Mouse (Mus musculus) adrenal gland, adult 18-20 months (tissue): ENCODE measurements around the gene Irgc1. TPM values are rescaled to one million over a fixed set of nuclear protein-coding genes. Genes with fewer than 3 reads are reported as not detected.

Source experiments
- DNase-seq, 2 experiments: peaks; one replicate each; pipeline ENCODE4 v3.0.0; 2021 to 2022; ENCODE audit warnings: low spot score in 2 of 2
- total RNA-seq, 2 experiments: library from RNA; stranded (reverse); gene quantifications; 1 replicate in 1 of 2; 2 replicates in 1 of 2; pipeline ENCODE4 v1.2.3; 2021

Gene Irgc1
- total RNA-seq, 2 experiments from 2014 or later, result not detected

- DNase-seq, result no peak
Measured at GRCm38 (mm10) chr7:24439191-24439590, 12.9 kb downstream of the Irgc1 start.

- DNase-seq, result no peak
Measured at GRCm38 (mm10) chr7:24437981-24438380, 14.1 kb downstream of the Irgc1 start.

GRCm38 (mm10) chr7:24435305-24435704 lies 16.8 kb downstream of the Irgc1 start:
- no peak for DNase-seq

DNA sequence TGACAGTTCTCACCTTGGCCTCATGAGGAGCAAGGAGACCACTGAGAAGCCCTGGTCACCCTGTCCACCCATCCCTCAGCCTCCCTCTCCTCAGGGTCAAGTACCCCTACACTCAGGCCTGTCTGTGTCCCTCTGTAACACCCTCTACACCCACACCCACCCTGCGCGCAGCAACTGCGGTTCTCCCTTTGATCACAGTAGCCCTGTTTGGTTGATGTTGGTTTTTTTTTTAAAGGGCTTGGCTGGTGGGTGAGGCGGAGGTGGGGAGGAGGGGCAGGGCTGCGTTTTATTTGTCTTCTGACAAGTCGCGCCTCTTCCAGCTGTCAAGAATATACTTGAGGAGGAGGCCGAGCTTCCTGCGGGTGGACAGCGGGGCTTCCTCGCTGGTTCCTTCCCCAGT lies 20.4 kb downstream of the Irgc1 start:
- no peak for DNase-seq

- no peak for DNase-seq
Measured at GRCm38 (mm10) chr7:24430551-24431345, 21.3 kb downstream of the Irgc1 start.

- no peak for DNase-seq
Measured at GRCm38 (mm10) chr7:24429413-24430112, 22.5 kb downstream of the Irgc1 start.

DNA sequence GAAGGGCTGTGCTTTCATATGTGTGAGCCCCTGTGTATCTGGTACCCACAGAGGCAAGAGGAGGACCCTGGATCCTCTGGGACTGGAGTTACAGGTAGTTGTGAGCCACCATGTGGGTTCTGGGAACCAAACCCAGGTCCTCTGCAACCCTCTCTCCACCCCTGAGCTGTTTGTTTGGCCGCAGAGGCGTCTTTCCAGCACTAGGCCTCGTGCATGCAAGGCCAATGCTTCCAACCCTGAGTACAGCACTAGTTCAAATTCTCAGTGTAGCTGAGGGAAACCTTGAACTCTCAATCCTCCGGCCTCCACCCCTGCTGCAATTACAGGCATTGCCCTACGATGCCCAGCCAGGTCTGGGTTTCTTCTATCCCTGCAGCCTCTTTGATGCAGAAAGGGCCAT lies 23.4 kb downstream of the Irgc1 start:
- DNase-seq, result no peak

DNA sequence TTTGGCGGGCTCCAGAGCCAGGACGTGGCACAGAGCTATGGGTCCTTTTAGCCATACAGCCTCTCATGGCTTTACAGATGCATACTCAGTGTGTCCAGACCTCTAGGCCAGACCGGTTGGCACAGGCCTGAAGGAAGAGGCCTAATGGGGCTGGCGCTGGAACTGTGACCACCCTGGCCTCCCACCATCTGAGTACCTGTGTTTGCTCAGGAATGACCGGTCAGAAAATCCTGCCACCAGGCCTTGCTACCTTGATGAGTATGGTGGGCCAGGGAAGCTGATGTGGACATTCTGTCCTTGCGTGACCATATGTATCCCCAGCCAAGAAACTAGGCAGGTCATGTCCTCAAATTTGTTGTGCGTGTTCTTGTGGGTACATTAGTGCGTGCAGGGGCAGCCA lies 24.9 kb downstream of the Irgc1 start:
- no peak for DNase-seq

DNA sequence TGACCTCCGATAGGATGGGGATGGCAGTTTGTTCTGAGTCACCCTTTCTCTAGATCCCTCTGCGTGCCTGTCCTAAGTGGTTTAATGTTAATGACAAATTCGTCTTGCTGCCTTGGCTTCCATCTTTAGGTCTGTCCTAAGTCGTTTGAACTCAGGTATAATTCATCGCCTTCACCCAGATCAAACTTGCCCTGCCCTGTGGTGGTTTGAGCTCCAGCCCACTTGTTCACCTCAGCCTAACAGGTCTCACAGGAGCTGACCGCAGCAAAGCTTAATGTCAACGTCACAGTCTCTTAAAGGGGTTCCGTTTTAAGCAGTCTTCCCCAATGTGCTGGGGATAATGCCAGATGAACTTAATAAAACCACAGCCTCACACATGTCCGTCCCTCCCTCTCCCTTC lies 26.2 kb downstream of the Irgc1 start:
- DNase-seq, result no peak

- no peak for DNase-seq
Measured at GRCm38 (mm10) chr7:24423956-24424732, 28.0 kb downstream of the Irgc1 start.

- DNase-seq, result no peak
Measured at GRCm38 (mm10) chr7:24423107-24423763, 28.9 kb downstream of the Irgc1 start.

DNA sequence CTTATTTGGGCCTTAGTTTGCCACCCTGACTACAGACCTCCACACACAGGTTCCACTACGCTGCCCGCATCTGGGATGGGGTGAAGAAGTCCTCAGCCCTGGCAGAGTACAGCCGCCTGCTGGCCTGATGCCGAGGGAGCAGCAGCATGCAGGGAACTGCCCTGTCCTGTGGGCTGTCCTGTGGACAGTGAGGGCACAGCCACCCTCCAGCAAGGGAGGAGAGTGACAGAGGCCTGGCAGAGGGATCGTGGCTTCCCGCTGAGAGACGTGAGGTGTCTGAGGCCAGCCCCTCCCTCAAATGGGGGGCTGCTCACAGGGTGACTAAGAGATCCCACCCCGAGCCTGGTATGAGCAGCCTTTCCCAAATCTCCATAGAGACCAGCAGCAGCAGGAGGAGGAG lies 29.8 kb downstream of the Irgc1 start:
- no peak for DNase-seq

DNA sequence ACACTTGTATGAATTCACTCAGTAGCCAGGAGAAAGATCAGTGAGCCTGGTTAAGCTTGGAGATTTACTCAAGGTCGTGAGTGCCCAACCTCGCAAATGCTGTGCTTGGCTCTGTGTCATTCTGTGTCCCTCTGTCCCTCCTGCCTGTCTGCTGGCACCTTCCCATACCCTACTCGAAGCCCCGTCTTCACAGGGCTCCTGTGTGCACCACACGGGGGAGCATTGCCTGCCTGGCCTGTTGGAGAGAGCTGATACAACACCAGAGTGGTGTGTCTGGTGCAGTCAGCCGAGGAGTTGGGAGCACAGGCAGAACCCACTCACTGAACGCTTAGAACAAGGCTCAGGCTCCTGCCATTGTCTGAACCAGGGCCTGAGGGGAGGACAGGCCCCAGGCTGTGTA lies 30.4 kb downstream of the Irgc1 start:
- no peak for DNase-seq

DNA sequence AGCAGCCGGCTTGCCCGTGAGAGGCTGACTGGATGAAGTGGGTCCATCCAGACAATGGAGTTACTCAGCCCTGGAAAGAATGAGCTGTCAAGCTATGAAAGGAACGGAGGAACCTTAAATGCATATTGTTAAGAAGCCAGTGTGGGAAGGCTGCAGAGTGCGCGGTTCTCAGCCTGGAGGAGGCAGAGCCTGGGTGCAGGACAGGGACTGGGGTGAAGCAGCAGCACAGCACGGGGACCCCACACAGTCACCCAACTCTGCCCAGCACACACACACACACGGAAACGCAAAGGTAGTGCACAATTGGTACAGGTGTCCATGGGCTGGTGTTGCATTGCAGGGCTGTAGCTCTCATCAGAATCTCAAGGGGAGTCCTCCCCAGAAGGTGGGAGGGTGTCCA lies 32.5 kb downstream of the Irgc1 start:
- DNase-seq, result no peak

GRCm38 (mm10) chr7:24415261-24415660 lies 36.8 kb downstream of the Irgc1 start:
- no peak for DNase-seq

GRCm38 (mm10) chr7:24413630-24414029 lies 38.5 kb downstream of the Irgc1 start:
- DNase-seq, result no peak

DNA sequence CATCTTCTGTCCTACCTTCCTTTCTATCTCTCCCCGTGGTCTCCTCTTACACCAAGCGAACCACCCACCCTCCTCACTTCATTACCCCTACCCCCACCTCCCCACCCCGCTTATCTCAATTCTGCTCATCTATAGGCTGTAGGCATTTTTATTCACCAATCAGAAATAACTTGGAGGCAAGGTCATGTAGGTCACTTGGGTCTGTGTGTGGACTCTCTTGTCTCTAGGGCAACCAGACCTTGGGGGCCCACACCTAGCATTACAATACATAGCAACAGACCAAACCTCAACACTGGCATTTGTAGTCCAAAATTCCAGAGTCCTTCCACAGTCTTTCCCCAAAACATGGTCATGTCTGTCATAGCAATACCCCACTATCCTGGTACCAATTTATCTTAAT lies 41.3 kb downstream of the Irgc1 start:
- no peak for DNase-seq

DNA sequence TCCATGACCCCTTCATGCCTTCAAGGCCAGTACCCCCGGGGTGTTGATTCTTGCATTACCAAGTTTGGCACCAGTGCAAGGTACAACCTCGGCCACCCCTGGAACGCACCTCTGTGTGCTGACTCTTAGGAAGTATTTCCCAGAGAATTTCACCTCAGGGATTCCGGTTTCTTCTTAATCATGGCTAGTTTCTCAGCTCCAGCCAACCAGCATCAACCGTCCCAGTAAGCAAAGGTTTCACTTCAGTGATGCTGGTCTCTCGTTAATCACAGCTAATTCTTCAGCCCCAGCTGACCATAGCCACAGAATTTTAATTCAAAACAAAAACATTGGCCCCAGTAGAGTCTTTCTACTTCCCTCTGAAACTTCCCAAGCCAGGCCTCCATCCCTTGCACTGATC lies 42.0 kb downstream of the Irgc1 start:
- no peak for DNase-seq

DNA sequence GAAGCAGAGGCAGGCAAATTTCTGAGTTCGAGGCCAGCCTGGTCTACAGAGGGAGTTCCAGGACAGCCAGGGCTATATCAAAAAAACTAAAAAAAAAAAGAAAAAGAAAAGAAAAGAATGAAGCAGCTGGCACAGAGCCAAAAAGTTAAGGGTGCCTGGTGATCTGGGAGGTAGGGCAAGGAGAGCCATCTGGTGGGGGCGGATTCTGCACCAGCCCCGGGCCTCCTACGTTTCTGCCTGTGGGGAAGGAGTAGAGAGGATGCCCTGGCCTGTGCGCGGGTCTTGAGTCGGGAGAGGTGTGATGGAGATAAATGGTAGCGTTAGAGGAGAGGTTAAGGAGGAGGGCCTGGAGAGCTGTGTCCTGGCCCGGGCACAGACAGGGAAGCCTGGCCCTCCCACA lies 43.9 kb downstream of the Irgc1 start:
- no peak for DNase-seq

- peak; percentile 58 to 66 for DNase-seq
Measured at GRCm38 (mm10) chr7:24406528-24407344, 45.4 kb downstream of the Irgc1 start.

- no peak for DNase-seq
Measured at GRCm38 (mm10) chr7:24405649-24406048, 46.4 kb downstream of the Irgc1 start.
